Mouse (Mus musculus) lung, postnatal 36 days (tissue): ENCODE results near the gene Tnip3.
A peak's percentile ranks its signal among the peaks of the same experiment; 100 is the strongest.

Experiments used
- DNase-seq: peaks from one replicate; pipeline ENCODE4 v3.0.0; 2022; ENCODE audit warnings: mixed read lengths

Tnip3 gene

GRCm38 (mm10) chr6:65585333-65586053 is 60.4 kb downstream of the Tnip3 start:
- no peak for DNase-seq

GRCm38 (mm10) chr6:65588847-65589246 is 63.7 kb downstream of the Tnip3 start:
- DNase-seq: no peak

DNA sequence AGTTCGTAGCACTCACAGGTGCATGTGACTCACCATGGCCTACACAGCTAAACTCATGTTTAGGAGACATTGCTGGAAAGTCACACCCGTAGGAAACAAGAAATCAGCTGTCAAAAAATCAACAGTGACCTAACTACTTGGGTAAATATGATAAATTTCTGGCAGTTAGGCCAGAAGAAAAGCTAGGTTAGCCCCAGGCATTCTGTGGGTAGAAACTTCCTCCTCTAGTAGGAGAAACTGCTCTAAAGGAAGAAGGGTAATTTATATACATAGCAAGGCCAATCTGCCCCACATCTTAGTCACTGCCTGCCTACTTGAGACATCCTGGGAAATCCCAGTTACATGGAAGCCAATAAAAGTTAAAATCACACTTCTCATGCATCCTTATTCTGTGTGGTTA is 64.9 kb downstream of the Tnip3 start:
- no peak for DNase-seq

- peak; percentile 77 for DNase-seq
These were observed 69.1 kb downstream of the Tnip3 start for GRCm38 (mm10) chr6:65594171-65594570.

- no peak for DNase-seq
These were observed 70.3 kb downstream of the Tnip3 start for GRCm38 (mm10) chr6:65595371-65595770.

DNA sequence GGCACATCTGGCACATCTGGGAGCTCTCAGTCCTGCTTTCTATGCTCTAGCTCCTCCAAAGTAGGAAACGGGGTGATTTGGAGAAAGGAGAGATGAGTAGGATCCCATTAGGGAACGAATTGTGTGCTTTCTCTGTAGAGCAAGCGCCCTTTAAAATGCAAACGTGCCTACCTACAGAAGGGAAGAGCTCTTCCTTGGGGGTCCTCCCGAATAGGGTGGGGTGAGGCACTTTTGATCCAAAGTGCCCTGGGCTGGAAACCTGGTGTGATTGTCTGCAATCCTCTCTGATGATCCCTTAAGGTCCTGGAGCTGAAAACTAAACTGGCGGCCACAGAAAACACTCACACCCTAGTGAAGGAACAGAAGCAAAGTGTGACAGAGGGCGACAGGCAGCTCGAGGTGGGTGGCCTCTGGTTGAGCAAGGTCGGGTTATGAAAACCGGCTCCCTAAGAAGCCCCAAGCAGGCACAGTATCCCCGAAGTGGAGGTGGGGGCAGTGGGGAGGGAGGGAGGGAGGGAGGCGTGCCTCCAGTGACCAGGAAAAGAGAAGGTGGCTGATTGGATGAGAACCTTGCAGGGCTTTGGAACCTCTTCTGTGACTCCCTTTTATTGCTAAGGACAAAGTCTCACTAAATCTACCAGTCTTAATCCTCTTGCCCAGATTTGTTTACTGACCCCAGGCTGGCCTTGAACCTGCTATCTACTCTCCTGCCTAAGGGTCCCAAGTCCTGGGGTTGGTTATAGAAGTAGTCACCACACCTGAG is 72.1 kb downstream of the Tnip3 start:
- peak; percentile 32 for DNase-seq

DNA sequence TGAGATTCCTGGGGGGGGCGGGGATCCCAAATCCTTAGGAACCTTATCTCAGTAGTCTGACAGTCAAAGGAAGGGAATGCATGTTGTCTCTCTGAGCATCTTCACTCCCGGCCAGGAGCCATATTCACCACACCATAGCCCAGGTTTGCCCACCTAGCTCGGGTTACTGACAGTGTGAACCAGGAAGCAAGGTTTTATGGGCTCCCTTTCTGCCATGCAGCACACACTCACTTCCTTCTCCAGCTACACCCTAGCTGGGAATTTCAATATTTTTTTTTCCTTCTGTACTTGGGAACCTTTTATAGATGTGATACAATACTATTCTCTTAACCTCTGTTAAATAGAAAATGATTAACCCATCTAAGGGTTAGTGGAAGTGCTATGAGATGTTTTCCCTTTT is 73.4 kb downstream of the Tnip3 start:
- DNase-seq: no peak

- no peak for DNase-seq
These were observed 75.0 kb downstream of the Tnip3 start for GRCm38 (mm10) chr6:65599865-65600739.

DNA sequence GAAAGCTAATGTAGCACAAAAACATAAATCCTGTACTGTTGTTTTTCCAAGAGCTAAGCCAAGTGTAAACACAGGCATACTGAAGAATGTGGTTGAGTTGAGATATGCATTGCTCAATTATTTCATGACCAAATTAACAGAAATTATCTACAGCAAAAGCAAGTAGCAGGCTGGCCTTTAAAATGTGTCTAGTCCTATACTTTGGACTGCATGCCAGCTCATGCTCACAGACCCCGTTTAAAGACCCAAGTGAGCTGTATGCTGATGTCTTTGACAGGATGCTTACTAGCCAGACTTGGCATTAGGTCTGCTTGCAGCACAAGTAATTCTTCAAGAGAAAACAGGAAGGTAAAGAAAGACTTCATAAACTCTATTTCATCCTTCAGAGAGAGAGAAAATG is 75.8 kb downstream of the Tnip3 start:
- no peak for DNase-seq

- DNase-seq: peak; percentile 69
These were observed 80.7 kb downstream of the Tnip3 start for GRCm38 (mm10) chr6:65605778-65606177.

GRCm38 (mm10) chr6:65606946-65607345 is 81.8 kb downstream of the Tnip3 start:
- peak; percentile 66 for DNase-seq

- DNase-seq: peak; percentile 40
These were observed 86.7 kb downstream of the Tnip3 start for GRCm38 (mm10) chr6:65611834-65612233.

- DNase-seq: no peak
These were observed 88.9 kb downstream of the Tnip3 start for GRCm38 (mm10) chr6:65613924-65614585.

DNA sequence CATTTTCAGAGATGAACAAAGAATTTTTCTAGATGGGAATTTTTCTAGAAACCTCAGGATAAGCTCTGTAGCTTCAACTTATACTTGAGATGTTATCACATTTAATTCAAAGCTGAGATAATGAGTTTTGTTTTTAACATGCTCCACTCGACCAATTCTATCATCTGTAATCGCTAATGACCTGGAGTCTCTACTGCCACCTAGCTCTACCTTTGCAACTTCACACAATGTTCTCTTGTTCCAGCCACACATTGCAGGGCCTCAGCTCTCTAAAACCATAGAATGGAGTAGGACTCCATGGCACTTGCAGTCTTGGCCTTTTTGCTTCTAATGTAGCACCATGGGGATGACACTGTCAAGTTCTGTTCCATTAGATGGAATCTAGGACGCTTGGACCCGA is 90.5 kb downstream of the Tnip3 start:
- DNase-seq: no peak

- DNase-seq: no peak
These were observed 96.1 kb downstream of the Tnip3 start for GRCm38 (mm10) chr6:65621260-65621659.

DNA sequence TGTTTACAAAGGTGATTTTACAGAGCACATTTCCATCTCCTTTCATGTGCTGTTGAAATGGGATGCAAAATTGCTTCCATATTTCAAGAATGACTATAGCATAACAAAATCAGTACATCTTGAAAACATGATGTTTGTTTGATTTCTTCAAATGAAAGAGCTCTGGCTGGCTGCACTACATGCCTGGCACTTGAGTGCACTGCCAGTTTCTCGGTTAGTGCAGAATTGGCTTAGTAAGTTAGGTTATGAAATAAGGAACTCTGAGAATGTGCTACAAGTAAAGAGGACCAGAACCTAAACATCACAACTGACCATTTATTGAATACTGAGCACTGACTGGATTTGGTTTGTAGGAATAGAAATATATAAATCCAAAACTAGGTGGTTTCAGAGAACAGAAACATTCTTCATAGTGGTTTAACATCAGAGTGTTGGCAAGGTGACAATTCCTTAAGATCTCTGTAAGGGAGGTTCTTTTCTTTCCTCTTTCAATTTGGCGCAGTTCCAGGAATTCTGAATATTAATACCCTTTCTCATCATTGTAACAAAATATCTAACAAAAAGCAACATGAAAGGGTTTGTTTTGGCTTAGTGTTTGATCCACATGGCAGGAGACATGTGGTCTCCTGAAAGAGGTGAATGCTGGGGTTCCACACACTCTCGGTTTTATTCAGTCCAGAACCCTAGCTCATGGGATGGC is 98.1 kb downstream of the Tnip3 start:
- peak; percentile 58 for DNase-seq

- no peak for DNase-seq
These were observed 105.5 kb downstream of the Tnip3 start for GRCm38 (mm10) chr6:65630578-65630977.

DNA sequence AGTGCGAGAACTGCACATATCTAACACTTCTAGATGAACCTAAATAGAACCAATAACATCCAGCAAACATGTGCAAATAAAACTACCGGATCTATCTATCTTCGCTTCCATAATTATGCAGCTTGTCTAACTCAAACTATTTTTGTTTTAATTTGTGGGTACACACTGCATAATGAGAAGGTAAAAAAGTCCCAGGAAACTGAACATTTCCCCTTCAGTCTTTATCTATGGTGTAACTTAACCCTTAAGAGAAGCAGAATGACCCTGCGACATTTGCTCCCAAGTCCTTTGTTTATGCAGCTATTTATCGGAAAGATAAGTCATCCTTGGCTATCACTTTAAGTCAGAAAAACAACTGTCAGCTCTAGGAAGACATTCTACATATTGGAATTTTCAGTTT is 107.1 kb downstream of the Tnip3 start:
- DNase-seq: no peak

GRCm38 (mm10) chr6:65642431-65642830 is 117.3 kb downstream of the Tnip3 start:
- no peak for DNase-seq

- DNase-seq: no peak
These were observed 119.0 kb downstream of the Tnip3 start for GRCm38 (mm10) chr6:65644110-65644509.

GRCm38 (mm10) chr6:65646408-65646807 is 121.3 kb downstream of the Tnip3 start:
- peak; percentile 5 for DNase-seq

GRCm38 (mm10) chr6:65647731-65648130 is 122.6 kb downstream of the Tnip3 start:
- DNase-seq: peak; percentile 5
